Mouse (Mus musculus) erythroblast, embryonic 14.5 days (primary cell): ENCODE data around the gene Eif4e1b.

Experiments used
- GATA1 ChIP-seq: IDR thresholded peaks from 2 replicates; pipeline ENCODE4 v1.6.1; 2012; ENCODE audit warnings: low read length, inconsistent platforms, mixed read lengths
- TAL1 ChIP-seq: IDR thresholded peaks from 3 replicates; pipeline ENCODE4 v1.6.1; 2012; ENCODE audit warnings: low read length, inconsistent platforms, mixed read lengths

- no peak for TF ChIP-seq TAL1
- TF ChIP-seq GATA1 = no peak
These were observed 14.3 kb downstream of the Eif4e1b start for GRCm38 (mm10) chr13:54797861-54798643.
